Mouse (Mus musculus) CH12.LX (cell line): ENCODE results near the gene Pgp. TPM values are rescaled to one million over a fixed set of nuclear protein-coding genes. Genes with fewer than 3 reads are reported as not detected.
A peak's percentile ranks its signal among the peaks of the same experiment; 100 is the strongest.

Source experiments
- DNase-seq: peaks from one replicate; pipeline ENCODE4 v3.0.0-alpha.2; 2013; ENCODE audit errors: extremely low read depth
- H3K27ac ChIP-seq: 2 replicates; pipeline ENCODE4 v1.5.1; 2012; ENCODE audit warnings: low read depth, mild to moderate bottlenecking, control low read depth, moderate library complexity; ENCODE audit not compliant: insufficient read depth
- H3K27me3 ChIP-seq: replicated peaks from 2 replicates; pipeline ENCODE3; 2012; ENCODE audit warnings: inconsistent platforms
- H3K36me3 ChIP-seq, 2 experiments: replicated peaks in 1 of 2; 2 replicates each; pipeline versions ENCODE3 to v1.6.1; 2012; ENCODE audit warnings: inconsistent platforms in 1 of 2, low read length in 1 of 2, mild to moderate bottlenecking in 1 of 2, mixed read lengths in 1 of 2, moderate library complexity in 1 of 2; ENCODE audit not compliant: control insufficient read depth in 1 of 2, insufficient read depth in 1 of 2
- H3K4me1 ChIP-seq, 2 experiments: 2 replicates each; pipeline ENCODE4 v1.6.1; 2012; ENCODE audit warnings: inconsistent platforms in 1 of 2, moderate library complexity in 1 of 2; ENCODE audit not compliant: insufficient read depth in 2 of 2, control insufficient read depth in 1 of 2
- H3K4me2 ChIP-seq: 2 replicates; pipeline ENCODE4 v1.6.1; 2012; ENCODE audit warnings: low read depth, mild to moderate bottlenecking, control low read depth; ENCODE audit not compliant: poor library complexity, insufficient read depth, severe bottlenecking
- H3K4me3 ChIP-seq, 3 experiments: fragments of 150-350 bp in 1 of 3; sonication (generic) in 1 of 3; replicated peaks in 1 of 3; 2 replicates each; pipeline versions ENCODE3 to v1.5.1; 2011 to 2012; ENCODE audit warnings: low read depth in 2 of 3, low read length in 2 of 3, mild to moderate bottlenecking in 2 of 3, moderate library complexity in 2 of 3, control low read depth in 1 of 3, improper control_type of control experiment in 1 of 3, inconsistent platforms in 1 of 3, mixed read lengths in 1 of 3; ENCODE audit not compliant: poor library complexity in 1 of 3
- H3K79me2 ChIP-seq: replicated peaks from 2 replicates; pipeline ENCODE4 v1.6.1; 2012; ENCODE audit warnings: mild to moderate bottlenecking, moderate library complexity; ENCODE audit not compliant: control insufficient read depth, poor library complexity, insufficient read depth, severe bottlenecking; ENCODE audit errors: extremely low read depth
- H3K9ac ChIP-seq: 2 replicates; pipeline ENCODE4 v1.6.1; 2012; ENCODE audit warnings: low read depth, mild to moderate bottlenecking, control low read depth, moderate library complexity; ENCODE audit not compliant: insufficient read depth
- H3K9me3 ChIP-seq: replicated peaks from 2 replicates; pipeline ENCODE3; 2012; ENCODE audit warnings: low read length, inconsistent platforms, mixed read lengths
- BHLHE40 ChIP-seq: IDR thresholded peaks from 2 replicates; pipeline ENCODE4 v1.6.1; 2011; ENCODE audit warnings: mild to moderate bottlenecking, low read depth, low read length, improper control_type of control experiment
- CHD1 ChIP-seq: IDR thresholded peaks from 2 replicates; pipeline ENCODE4 v1.6.1; 2012; ENCODE audit warnings: low read depth, low read length, improper control_type of control experiment, inconsistent platforms
- CTCF ChIP-seq, 2 experiments: IDR thresholded peaks in 1 of 2; conservative IDR thresholded peaks in 1 of 2; 2 replicates each; pipeline ENCODE4 v1.5.1; 2011 to 2012; ENCODE audit warnings: low read depth in 2 of 2, low read length in 2 of 2, improper control_type of control experiment in 1 of 2, inconsistent platforms in 1 of 2, mild to moderate bottlenecking in 1 of 2, moderate library complexity in 1 of 2
- ETS1 ChIP-seq: conservative IDR thresholded peaks from 2 replicates; pipeline ENCODE4 v1.6.1; 2012; ENCODE audit warnings: low read depth, mild to moderate bottlenecking, inconsistent platforms, low read length, improper control_type of control experiment, moderate library complexity
- IRF4 ChIP-seq: IDR thresholded peaks from 2 replicates; pipeline ENCODE4 v1.6.1; 2014; ENCODE audit warnings: low read depth, mild to moderate bottlenecking, inconsistent platforms, low read length, improper control_type of control experiment
- JUND ChIP-seq: conservative IDR thresholded peaks from 2 replicates; pipeline ENCODE4 v1.6.1; 2011; ENCODE audit warnings: low read depth, low read length, improper control_type of control experiment
- MAFK ChIP-seq: IDR thresholded peaks from 2 replicates; pipeline ENCODE4 v1.6.1; 2011; ENCODE audit warnings: low read length, improper control_type of control experiment; ENCODE audit not compliant: insufficient replicate concordance
- MAZ ChIP-seq: IDR thresholded peaks from 2 replicates; pipeline ENCODE4 v1.6.1; 2012; ENCODE audit warnings: low read depth, mild to moderate bottlenecking, inconsistent platforms, low read length, improper control_type of control experiment, moderate library complexity
- MEF2A ChIP-seq: IDR thresholded peaks from 2 replicates; pipeline ENCODE4 v1.6.1; 2014; ENCODE audit warnings: low read depth, mild to moderate bottlenecking, inconsistent platforms, low read length, improper control_type of control experiment, borderline replicate concordance
- MXI1 ChIP-seq: IDR thresholded peaks from 2 replicates; pipeline ENCODE4 v1.6.1; 2011; ENCODE audit warnings: mild to moderate bottlenecking, low read depth, low read length, improper control_type of control experiment
- MYC ChIP-seq: IDR thresholded peaks from 2 replicates; pipeline ENCODE4 v1.6.1; 2011; ENCODE audit warnings: low read depth, mild to moderate bottlenecking, improper control_type of control experiment, low read length
- NRF1 ChIP-seq: IDR thresholded peaks from 2 replicates; pipeline ENCODE4 v1.6.1; 2014; ENCODE audit warnings: low read depth, mild to moderate bottlenecking, inconsistent platforms, low read length, improper control_type of control experiment, moderate library complexity
- PAX5 ChIP-seq: IDR thresholded peaks from 2 replicates; pipeline ENCODE4 v1.6.1; 2012; ENCODE audit warnings: low read length, inconsistent platforms, mixed read lengths
- POLR2A ChIP-seq: IDR thresholded peaks from 2 replicates; pipeline ENCODE4 v1.6.1; 2011; ENCODE audit warnings: low read depth, mild to moderate bottlenecking, improper control_type of control experiment, low read length
- SIN3A ChIP-seq: IDR thresholded peaks from 2 replicates; pipeline ENCODE4 v1.6.1; 2012; ENCODE audit warnings: low read length, improper control_type of control experiment, inconsistent platforms
- SMC3 ChIP-seq: IDR thresholded peaks from 2 replicates; pipeline ENCODE4 v1.6.1; 2011; ENCODE audit warnings: low read depth, low read length, improper control_type of control experiment
- TCF12 ChIP-seq: IDR thresholded peaks from 2 replicates; pipeline ENCODE4 v1.6.1; 2014; ENCODE audit warnings: low read depth, mild to moderate bottlenecking, inconsistent platforms, low read length, improper control_type of control experiment
- USF1 ChIP-seq: IDR thresholded peaks from 2 replicates; pipeline ENCODE4 v1.6.1; 2014; ENCODE audit warnings: low read depth, mild to moderate bottlenecking, inconsistent platforms, low read length, improper control_type of control experiment
- USF2 ChIP-seq: conservative IDR thresholded peaks from 2 replicates; pipeline ENCODE4 v1.6.1; 2011; ENCODE audit warnings: low read depth, low read length, improper control_type of control experiment
- ZC3H11A ChIP-seq: IDR thresholded peaks from 2 replicates; pipeline ENCODE4 v1.6.1; 2012; ENCODE audit warnings: low read depth, mild to moderate bottlenecking, inconsistent platforms, low read length, improper control_type of control experiment
- ZMIZ1 ChIP-seq: IDR thresholded peaks from 2 replicates; pipeline ENCODE4 v1.6.1; 2012; ENCODE audit warnings: low read depth, mild to moderate bottlenecking, inconsistent platforms, low read length, improper control_type of control experiment
- ZNF384 ChIP-seq: IDR thresholded peaks from 2 replicates; pipeline ENCODE4 v1.6.1; 2012; ENCODE audit warnings: low read depth, low read length, improper control_type of control experiment, inconsistent platforms
- dilution Hi-C: fragments of 300-500 bp; cut with MboI; formaldehyde crosslinking; loops from 2 replicates; pipeline ENCODE4 v1.14.3; 2020; ENCODE audit warnings: low sequenced_read_pairs; ENCODE audit not compliant: extremely low pct_unique_long_range_greater_than_20kb, extremely low pct_ligation_motif_present
- in situ Hi-C: fragments of 300-500 bp; cut with MboI; formaldehyde crosslinking; loops from 3 replicates; pipeline ENCODE4 v1.14.3; 2019; ENCODE audit warnings: low sequenced_read_pairs, low pct_ligation_motif_present, low pct_unique_long_range_greater_than_20kb, mixed read lengths
- polyA plus RNA-seq: library from polyadenylated mRNA; unstranded; fragments of >175 nt; gene quantifications from 2 replicates; pipeline ENCODE4 v1.2.1, GENCODE M21; 2012; ENCODE audit warnings: low read depth; ENCODE audit not compliant: insufficient read length
- total RNA-seq, 2 experiments: library from RNA; depleted of rRNA; stranded (reverse); fragments of 300-350 nt in 1 of 2; fragments of >200 nt in 1 of 2; gene quantifications; 2 replicates each; pipeline ENCODE4 v1.2.3; 2012 to 2014

The Pgp gene
- total and polyA plus RNA-seq, 3 experiments = 14.2 to 41.8 (median 41.6) TPM

DNA sequence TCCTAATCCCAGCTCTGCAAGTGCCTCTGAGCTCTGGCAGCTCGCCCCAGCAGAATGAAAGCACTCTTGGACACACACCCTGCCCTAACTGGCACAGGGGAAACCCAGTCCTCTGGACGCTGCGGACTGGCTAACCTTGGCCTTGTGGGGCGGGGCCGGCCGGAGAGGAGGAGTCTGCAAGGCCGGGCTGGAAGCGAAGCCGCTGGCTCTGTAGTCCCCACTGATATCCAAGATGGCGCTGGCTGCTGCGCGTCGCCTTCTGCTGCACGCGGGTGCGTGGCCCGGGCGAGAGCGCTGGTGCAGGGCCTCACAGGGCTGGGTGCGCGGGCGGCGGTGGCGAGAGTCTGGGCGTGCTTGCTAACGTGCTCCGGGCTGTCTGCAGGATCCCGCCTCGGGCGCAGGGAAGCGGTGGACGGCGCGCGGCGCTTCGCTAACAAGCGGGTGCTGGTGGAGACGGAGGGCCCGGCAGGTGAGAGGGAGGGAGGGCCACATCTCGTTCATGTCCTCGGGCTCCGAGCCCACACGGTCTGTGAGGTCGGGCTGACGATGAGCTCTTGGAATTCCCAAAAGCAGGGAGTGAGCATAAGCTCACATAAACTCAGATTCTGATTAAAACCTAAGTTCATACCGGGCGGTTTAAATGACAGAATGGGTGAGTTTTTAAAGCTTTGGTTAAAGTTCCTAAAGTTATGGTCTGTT is 43.6 kb upstream of the Pgp start, which contains the start of gene Eci1 (continued):
- TF ChIP-seq MAZ (0 out of 2 replicates have a peak, but pooled peaks have one; percentile 73), ZMIZ1 (peak; percentile 94), JUND (no peak), MEF2A (peak; percentile 50; the same call in 1 of the 2 replicates), MAFK (no peak), ETS1 (no peak)

DNA sequence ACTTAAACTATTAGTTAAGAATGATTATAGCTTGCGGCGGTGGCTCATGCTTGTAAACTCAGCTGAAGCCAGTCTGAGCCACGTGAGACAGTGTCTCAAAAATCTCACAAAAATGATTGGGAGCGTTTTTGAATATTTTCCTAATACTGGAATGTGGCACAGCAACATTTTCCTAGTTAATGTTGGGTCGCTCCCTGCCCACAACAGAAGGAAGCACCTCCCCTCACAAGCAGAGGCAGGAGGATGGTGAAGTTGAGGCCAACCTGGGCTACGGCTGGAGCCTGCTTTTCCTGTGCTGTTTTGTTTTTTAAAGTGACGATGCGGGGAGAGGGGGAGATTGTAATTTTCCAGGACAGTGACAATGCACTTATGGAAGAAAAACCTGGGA is 43.0 kb upstream of the Pgp start:
- peak overlapping the region; percentile 80 to 86 (median 85) for H3K4me3 ChIP-seq
- peak overlapping the region; percentile 72 for H3K4me2 ChIP-seq
- peaks cover 0 to 23% of the 10 kb centered on the region in 2 experiments; a peak in 2 of 4 replicates for H3K4me1 ChIP-seq
- no peaks in the 10 kb centered on the region for H3K9me3 ChIP-seq
- in situ Hi-C loops (no loop called here), dilution Hi-C loops (no loop called here)
- H3K36me3 ChIP-seq = peaks cover 41 to 60% of the 10 kb centered on the region in 2 experiments
- no peaks in the 10 kb centered on the region for H3K27me3 ChIP-seq
- peaks cover 8% of the 10 kb centered on the region for H3K79me2 ChIP-seq
- peak overlapping the region; percentile 79 for H3K9ac ChIP-seq
- no peak for DNase-seq
- TF ChIP-seq MYC (0 out of 2 replicates have a peak, but pooled peaks have one; percentile 63), USF2 (no peak), CHD1 (peak; percentile 65; the same call in 1 of the 2 replicates), MXI1 (peak; percentile 75), MAFK (no peak), TCF12 (no peak), BHLHE40 (0 out of 2 replicates have a peak, but pooled peaks have one; percentile 15), SIN3A (peak; percentile 60; the same call in 1 of the 2 replicates), USF1 (no peak)
- TF ChIP-seq, all 38 proteins: peak for 5
- H3K27ac ChIP-seq = no peak overlapping the region

DNA sequence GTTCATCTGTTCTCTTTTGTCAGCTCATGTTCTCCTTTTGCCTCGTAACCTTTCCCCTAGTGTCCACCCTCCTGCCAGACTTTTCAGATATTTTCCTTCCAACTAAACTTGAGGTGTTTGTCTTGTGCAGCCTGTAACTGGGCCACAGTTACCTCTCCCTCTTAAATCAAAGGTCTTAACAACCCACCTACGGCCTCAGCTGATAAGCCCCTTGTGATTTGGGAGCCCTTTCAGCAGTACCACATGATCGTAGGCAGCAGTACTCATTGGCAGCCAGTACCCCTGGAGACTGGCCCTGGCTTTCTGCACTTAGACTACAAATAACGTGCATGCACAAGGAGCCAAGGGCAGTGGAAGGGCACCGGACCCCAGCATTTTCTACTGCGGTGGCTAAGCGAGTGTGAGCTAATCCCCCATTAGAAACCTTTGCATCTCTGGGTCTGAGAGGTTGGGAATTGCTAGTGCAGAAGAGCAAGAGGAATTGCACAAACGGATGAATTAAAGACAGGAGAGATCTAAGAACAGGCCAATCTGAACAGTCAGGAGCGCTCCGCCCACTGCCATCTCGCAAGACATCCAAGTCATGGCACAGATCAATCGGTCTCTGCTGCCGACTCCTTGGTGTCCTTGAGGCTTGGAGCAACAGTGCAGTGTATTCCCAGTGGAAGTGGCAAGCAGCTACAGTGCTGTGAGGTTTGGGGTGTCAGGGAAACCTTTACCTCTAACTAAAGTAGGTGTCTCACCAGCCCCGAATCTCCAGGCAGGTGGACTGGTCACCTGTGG is 40.8 kb upstream of the Pgp start:
- dilution Hi-C loops = no loop called here
- TF ChIP-seq MAFK (no peak), SMC3 (no peak), ZC3H11A (no peak), IRF4 (no peak), MYC (no peak), MAZ (no peak), ZMIZ1 (no peak), PAX5 (no peak), CTCF (conservative IDR thresholded peaks at IDR 0.05 in 1 of 2, IDR thresholded peaks at IDR 0.05 in 1 of 2; ENCODE audit: low read depth in 2 of 2, low read length in 2 of 2) (no peak), NRF1 (no peak), CHD1 (no peak), ETS1 (no peak), ZNF384 (no peak), USF1 (no peak), MXI1 (no peak), BHLHE40 (no peak), POLR2A (no peak)
- Histone ChIP-seq H3K4me2 (no peak overlapping the region), H3K27me3 (no peaks in the 10 kb centered on the region), H3K9me3 (no peaks in the 10 kb centered on the region), H3K4me3 (no peak overlapping the region), H3K4me1 (peaks cover 0 to 23% of the 10 kb centered on the region in 2 experiments; a peak in 2 of 4 replicates), H3K79me2 (peaks cover 3% of the 10 kb centered on the region), H3K27ac (no peak overlapping the region), H3K9ac (no peak overlapping the region), H3K36me3 (peaks cover 31 to 59% of the 10 kb centered on the region in 2 experiments)
- in situ Hi-C loops = no loop called here
- DNase-seq = no peak
